Mouse (Mus musculus) G1E (cell line): ENCODE data around the gene Olfr1484.

Experiments
- CTCF ChIP-seq: IDR thresholded peaks from 2 replicates; pipeline ENCODE4 v1.5.1; 2012; ENCODE audit warnings: low read depth, low read length, inconsistent platforms, mixed read lengths
- GATA1 ChIP-seq: IDR thresholded peaks from 2 replicates; pipeline ENCODE4 v1.6.1; 2012; ENCODE audit warnings: borderline replicate concordance, low read length, inconsistent platforms, mixed read lengths
- GATA2 ChIP-seq: IDR thresholded peaks from 2 replicates; pipeline ENCODE4 v1.6.1; 2012; ENCODE audit warnings: low read depth, low read length, inconsistent platforms, borderline replicate concordance
- TAL1 ChIP-seq: conservative IDR thresholded peaks from 2 replicates; pipeline ENCODE4 v1.6.1; 2012; ENCODE audit warnings: low read depth, low read length, inconsistent platforms, mixed read lengths

GRCm38 (mm10) chr19:13583211-13583610 is at the start of gene Olfr1484:
- TF ChIP-seq CTCF (no peak), TAL1 (no peak), GATA2 (no peak), GATA1 (no peak)
